Mouse (Mus musculus): ENCODE data around the gene Zpr1. TPM values are rescaled to one million over a fixed set of nuclear protein-coding genes. Genes with fewer than 3 reads are reported as not detected.

Gene Zpr1
- polyA plus RNA-seq, 1 experiment: 16.2 TPM

DNA sequence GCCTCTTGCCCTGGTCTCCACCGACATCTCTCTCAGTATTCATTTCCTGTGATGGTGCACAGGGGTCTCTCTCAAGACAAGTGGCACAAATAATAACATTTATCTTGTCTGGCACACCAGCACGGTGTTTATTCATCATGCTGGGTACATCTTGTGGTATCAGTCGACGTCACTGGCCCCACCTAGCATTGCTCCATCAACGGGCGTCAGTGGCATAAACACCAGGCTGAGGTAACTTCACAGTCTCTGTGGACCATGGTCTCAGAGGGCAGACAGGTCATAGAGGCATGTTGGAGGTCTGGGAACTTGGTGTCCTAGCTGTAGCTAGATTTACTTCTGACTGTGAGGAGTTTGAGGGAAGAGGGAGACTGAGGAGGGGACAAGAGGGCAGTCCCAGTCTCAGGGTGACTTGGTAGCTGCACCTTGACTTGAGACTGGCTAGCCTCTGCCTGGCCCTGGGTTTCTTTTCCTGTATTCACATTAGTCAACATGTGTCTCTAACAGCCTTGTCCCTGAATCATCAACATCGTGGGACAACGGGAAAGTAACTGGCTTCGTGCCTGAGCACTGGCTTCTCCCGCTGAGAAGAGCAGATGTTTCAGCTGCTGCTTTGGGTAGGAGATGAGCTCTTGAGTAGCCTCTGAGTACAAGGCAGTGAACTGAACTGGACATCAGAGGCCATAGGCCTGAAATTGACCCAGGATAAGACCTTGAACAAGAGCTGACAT lies 16.0 kb upstream of the Zpr1 start:
- DNase-seq: no peak
- no peak overlapping the region for H3K4me3 ChIP-seq (replicated peaks; ENCODE audit: extremely low read depth, low read depth, low read length)
- 0 out of 2 replicates have a peak, but pooled peaks cover 2% of the 10 kb centered on the region for H3K4me1 ChIP-seq (ENCODE audit: control insufficient read depth, insufficient read depth, low read length)
- whole genome bisulfite sequencing: 80% methylated on average over 10 of the region's 10 CpGs
- TF ChIP-seq POLR2A (IDR thresholded peaks at IDR 0.05; ENCODE audit: borderline replicate concordance, extremely low read depth, low read depth, low read length) (no peak), CTCF (IDR thresholded peaks at IDR 0.05; ENCODE audit: insufficient read depth, low read length) (no peak)

DNA sequence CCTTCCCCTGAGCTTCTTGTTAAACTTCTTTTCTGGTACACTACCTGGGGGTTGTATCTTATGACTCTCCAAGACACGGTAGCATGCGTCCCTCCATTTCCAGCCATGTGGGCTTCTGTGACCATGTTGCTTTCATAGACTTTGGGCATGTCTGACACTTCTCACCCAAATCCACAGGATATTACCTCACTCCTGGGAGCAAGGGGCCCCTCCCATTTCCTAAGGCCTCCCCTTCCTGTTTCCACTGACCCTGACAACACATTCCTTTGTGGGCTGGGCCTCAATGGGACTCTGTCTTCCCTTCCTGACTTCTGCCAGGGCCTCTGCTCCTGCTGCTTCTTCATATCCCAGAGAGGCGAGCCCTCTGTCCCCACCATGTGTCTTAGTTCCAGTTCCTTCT lies 15.3 kb upstream of the Zpr1 start:
- 66% methylated on average over 3 of the region's 3 CpGs for WGBS
- Histone ChIP-seq H3K4me3 (replicated peaks; ENCODE audit: extremely low read depth, low read depth, low read length) (no peak overlapping the region), H3K4me1 (ENCODE audit: control insufficient read depth, insufficient read depth, low read length) (0 out of 2 replicates have a peak, but pooled peaks cover 2% of the 10 kb centered on the region)
- DNase-seq: no peak
- TF ChIP-seq CTCF (IDR thresholded peaks at IDR 0.05; ENCODE audit: insufficient read depth, low read length) (no peak), POLR2A (IDR thresholded peaks at IDR 0.05; ENCODE audit: borderline replicate concordance, extremely low read depth, low read depth, low read length) (no peak)

DNA sequence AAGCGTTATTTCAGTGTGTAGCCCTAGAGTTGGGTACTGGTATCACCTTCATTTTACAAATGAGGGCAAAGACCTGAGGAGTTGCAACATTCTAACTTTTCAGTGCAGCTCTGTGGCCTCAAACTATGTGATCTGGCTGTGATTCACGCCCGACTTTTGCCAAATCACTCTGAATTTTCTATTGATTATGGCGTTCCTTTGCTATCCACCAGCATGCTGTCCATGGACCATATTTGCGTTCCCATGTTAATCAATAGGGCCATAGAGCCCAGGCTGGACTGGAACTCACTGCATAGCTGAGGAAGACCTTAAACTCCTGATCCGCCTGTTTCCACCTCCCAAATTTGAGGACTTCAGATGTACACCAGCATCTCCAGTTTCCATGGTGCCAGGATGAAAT lies 13.8 kb upstream of the Zpr1 start:
- TF ChIP-seq POLR2A (IDR thresholded peaks at IDR 0.05; ENCODE audit: borderline replicate concordance, extremely low read depth, low read depth, low read length) (no peak), CTCF (IDR thresholded peaks at IDR 0.05; ENCODE audit: insufficient read depth, low read length) (no peak)
- DNase-seq: no peak
- 85% methylated on average over 6 of the region's 6 CpGs for WGBS
- Histone ChIP-seq H3K4me1 (ENCODE audit: control insufficient read depth, insufficient read depth, low read length) (0 out of 2 replicates have a peak, but pooled peaks cover 2% of the 10 kb centered on the region), H3K4me3 (replicated peaks; ENCODE audit: extremely low read depth, low read depth, low read length) (no peak overlapping the region)

DNA sequence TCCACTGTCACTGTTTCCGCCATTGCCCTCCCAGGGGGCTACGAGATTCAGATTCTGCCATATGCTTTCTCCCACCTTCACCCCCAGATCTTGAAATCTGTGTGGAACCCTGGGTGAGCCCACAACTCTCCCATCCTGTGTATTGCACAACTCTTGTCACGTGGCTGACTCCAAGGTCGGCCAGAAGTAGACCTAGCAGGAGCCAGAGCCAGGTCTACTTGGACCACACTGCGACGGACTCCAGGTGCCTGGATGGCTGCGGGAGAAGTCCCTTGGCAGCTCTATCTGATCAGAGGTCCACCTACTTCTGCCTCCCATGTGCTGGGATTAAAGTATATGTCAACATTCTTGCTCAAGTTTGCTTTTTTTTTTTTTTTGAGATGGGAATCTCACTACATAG lies 11.7 kb upstream of the Zpr1 start:
- DNase-seq: no peak
- Histone ChIP-seq H3K4me3 (replicated peaks; ENCODE audit: extremely low read depth, low read depth, low read length) (no peak overlapping the region), H3K4me1 (ENCODE audit: control insufficient read depth, insufficient read depth, low read length) (0 out of 2 replicates have a peak, but pooled peaks cover 2% of the 10 kb centered on the region)
- TF ChIP-seq CTCF (IDR thresholded peaks at IDR 0.05; ENCODE audit: insufficient read depth, low read length) (no peak), POLR2A (IDR thresholded peaks at IDR 0.05; ENCODE audit: borderline replicate concordance, extremely low read depth, low read depth, low read length) (no peak)
- 74% methylated on average over 7 of the region's 7 CpGs for whole genome bisulfite sequencing

DNA sequence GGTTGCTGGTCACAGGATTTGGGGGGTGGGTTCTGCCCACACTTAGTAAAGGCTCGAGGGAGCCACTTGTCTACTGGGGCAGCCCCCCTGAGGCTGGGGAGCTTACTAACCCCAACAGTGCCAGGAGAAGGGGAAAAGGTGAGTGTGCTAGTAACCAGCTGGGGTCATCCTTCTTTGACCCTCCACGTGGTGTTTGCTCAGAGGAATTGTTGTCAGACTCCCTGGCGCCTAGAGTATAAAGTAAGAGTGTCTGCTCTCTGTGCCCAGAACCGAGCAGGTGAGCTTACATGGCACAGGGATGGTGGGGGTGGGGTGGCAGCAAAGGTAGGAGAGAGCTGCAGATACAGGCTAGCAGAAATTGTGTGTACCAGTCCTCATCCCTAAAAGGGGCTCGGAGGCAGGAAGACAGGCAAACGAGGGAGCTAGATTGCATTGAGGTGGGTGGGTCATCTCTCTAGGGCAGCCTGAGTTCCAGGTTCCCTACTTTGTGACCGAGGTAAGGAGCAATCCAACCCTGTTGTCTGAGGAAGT lies 4.5 kb upstream of the Zpr1 start, which contains the start of gene Apoa5:
TSS of gene Apoa5 (plus strand) at position 291 of the 531 bp plus-strand sequence.
- no peak for DNase-seq
- H3K4me1 ChIP-seq (ENCODE audit: control insufficient read depth, insufficient read depth, low read length): peaks cover under 1% of the 10 kb centered on the region; the same call in 1 of the 2 replicates
- WGBS: 34% methylated on average over 7 of the region's 7 CpGs
- TF ChIP-seq CTCF (IDR thresholded peaks at IDR 0.05; ENCODE audit: insufficient read depth, low read length): no peak
- no peak for TF ChIP-seq POLR2A (IDR thresholded peaks at IDR 0.05; ENCODE audit: borderline replicate concordance, extremely low read depth, low read depth, low read length)
- no peak within 1 kb of the TSS for H3K4me3 ChIP-seq (replicated peaks; ENCODE audit: extremely low read depth, low read depth, low read length)

DNA sequence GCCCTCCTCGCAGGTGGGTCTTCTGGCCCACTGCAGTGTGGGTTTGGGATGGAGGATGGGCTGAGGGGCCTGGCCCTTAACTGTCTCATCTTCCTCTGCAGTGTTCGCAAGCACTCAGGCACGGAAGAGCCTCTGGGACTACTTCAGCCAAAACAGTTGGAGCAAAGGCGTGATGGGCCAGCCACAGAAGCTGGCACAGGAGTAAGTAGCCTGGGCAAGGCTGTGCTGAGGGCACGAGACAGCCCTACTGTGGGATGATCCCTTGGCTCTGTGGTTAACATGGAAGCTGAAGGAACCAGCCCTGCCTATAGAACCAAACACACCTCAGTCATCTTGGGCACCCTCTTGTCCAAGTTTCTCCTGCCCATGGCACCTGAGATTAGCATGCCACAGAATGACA lies 3.7 kb upstream of the Zpr1 start:
- TF ChIP-seq POLR2A (IDR thresholded peaks at IDR 0.05; ENCODE audit: borderline replicate concordance, extremely low read depth, low read depth, low read length): no peak
- TF ChIP-seq CTCF (IDR thresholded peaks at IDR 0.05; ENCODE audit: insufficient read depth, low read length): no peak
- no peak overlapping the region for H3K4me3 ChIP-seq (replicated peaks; ENCODE audit: extremely low read depth, low read depth, low read length)
- WGBS: 77% methylated on average over 5 of the region's 5 CpGs
- H3K4me1 ChIP-seq (ENCODE audit: control insufficient read depth, insufficient read depth, low read length): peaks cover 6% of the 10 kb centered on the region
- no peak for DNase-seq

DNA sequence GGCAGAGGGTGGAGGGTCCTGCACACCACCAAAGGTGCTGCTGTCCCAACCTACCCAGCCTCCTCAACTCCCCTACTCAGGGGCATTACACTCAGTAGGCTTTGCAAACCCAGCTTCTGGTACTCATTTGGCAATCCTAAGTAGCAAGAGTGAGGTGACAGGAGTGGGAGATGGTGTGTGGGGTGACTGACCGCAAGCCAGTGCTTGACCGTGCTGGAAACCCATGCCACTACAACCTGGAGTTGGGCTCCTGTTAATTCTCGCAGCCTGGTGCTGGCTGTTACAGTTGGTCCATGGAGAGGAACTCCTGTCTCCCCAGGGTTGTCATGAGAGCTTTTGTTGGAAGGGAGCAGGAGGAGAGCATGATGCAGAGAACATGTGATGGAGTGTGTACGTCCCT lies 2.1 kb upstream of the Zpr1 start:
- Histone ChIP-seq H3K4me1 (ENCODE audit: control insufficient read depth, insufficient read depth, low read length) (peaks cover 6% of the 10 kb centered on the region), H3K4me3 (replicated peaks; ENCODE audit: extremely low read depth, low read depth, low read length) (no peak overlapping the region)
- DNase-seq: no peak
- TF ChIP-seq CTCF (IDR thresholded peaks at IDR 0.05; ENCODE audit: insufficient read depth, low read length) (no peak), POLR2A (IDR thresholded peaks at IDR 0.05; ENCODE audit: borderline replicate concordance, extremely low read depth, low read depth, low read length) (no peak)
- WGBS: 92% methylated on average over 4 of the region's 4 CpGs

DNA sequence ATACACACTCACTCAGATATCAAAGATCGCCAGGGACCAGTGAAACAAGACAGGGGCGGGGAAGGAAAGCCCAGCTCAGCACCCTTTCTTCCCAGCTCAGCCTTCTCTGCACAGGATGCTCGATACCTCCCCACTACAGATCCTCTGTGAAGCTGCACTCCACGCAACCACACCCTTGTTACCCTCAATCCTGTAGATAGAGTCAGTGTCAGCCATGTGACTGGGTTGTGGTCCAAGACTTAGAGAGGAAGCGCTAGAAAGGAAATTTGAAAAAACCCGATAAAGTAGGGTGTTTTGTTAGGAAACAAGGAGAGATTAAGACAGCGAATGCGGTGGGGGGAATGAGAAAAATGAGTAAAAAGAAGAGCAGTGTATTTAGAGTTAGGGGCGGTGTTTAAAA lies 794 bp upstream of the Zpr1 start:
- Histone ChIP-seq H3K4me1 (ENCODE audit: control insufficient read depth, insufficient read depth, low read length) (peaks cover 6% of the 10 kb centered on the region), H3K4me3 (replicated peaks; ENCODE audit: extremely low read depth, low read depth, low read length) (no peak overlapping the region)
- TF ChIP-seq POLR2A (IDR thresholded peaks at IDR 0.05; ENCODE audit: borderline replicate concordance, extremely low read depth, low read depth, low read length): no peak
- no peak for TF ChIP-seq CTCF (IDR thresholded peaks at IDR 0.05; ENCODE audit: insufficient read depth, low read length)
- DNase-seq: no peak
- 63% methylated on average over 9 of the region's 9 CpGs for WGBS

DNA sequence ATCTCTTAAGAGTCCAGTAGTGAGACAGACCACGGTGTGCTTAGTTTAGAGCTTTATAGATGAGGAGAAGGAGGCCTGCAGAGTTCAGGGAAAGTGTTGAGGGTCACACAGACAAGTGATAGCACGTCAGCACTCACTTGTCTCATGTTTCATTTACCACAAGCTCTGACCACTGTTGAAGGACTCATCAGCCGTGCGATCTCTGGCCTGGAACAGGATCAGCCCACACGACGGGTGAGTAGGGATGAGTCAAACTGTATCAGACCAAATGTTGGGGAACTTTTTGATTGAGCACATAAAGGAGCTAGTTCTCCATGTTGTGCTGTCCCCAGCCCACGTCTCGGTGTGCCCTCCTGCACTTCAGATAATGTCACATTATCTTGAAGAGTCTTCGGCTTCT lies 1.6 kb downstream of the Zpr1 start:
- 76% methylated on average over 9 of the region's 9 CpGs for WGBS
- DNase-seq: no peak
- peaks cover 6% of the 10 kb centered on the region for H3K4me1 ChIP-seq (ENCODE audit: control insufficient read depth, insufficient read depth, low read length)
- no peak overlapping the region for H3K4me3 ChIP-seq (replicated peaks; ENCODE audit: extremely low read depth, low read depth, low read length)
- TF ChIP-seq POLR2A (IDR thresholded peaks at IDR 0.05; ENCODE audit: borderline replicate concordance, extremely low read depth, low read depth, low read length): no peak
- no peak for TF ChIP-seq CTCF (IDR thresholded peaks at IDR 0.05; ENCODE audit: insufficient read depth, low read length)
